Mouse (Mus musculus) kidney, postnatal 36 days (tissue): ENCODE data around the gene Trim66.

Experiments used
- DNase-seq, 2 experiments: peaks; one replicate each; pipeline ENCODE4 v3.0.0; 2021 to 2022; ENCODE audit warnings: mixed read lengths in 2 of 2

Trim66 gene

GRCm38 (mm10) chr7:109519936-109520335, 12.0 kb upstream of the Trim66 start:
- DNase-seq = peak in 1 of 2 experiments; percentile 12

GRCm38 (mm10) chr7:109518838-109519696, 11.1 kb upstream of the Trim66 start, which contains the start of gene Rpl27a:
TSS of gene Rpl27a (plus strand) at chr7:109519147.
- peak; percentile 98 to 99 for DNase-seq

GRCm38 (mm10) chr7:109518036-109518681, 10.2 kb upstream of the Trim66 start:
- peak in 1 of 2 experiments; percentile 14 for DNase-seq

- no peak for DNase-seq
Observed at GRCm38 (mm10) chr7:109516500-109516899, 8.6 kb upstream of the Trim66 start.

GRCm38 (mm10) chr7:109511838-109512237, 3.9 kb upstream of the Trim66 start:
- no peak for DNase-seq

GRCm38 (mm10) chr7:109510799-109511198, 2.9 kb upstream of the Trim66 start:
- peak in 1 of 2 experiments; percentile 22 for DNase-seq

GRCm38 (mm10) chr7:109507572-109507971, 362 bp downstream of the Trim66 start:
- no peak for DNase-seq

- DNase-seq = no peak
Observed at GRCm38 (mm10) chr7:109507119-109507518, 815 bp downstream of the Trim66 start.

GRCm38 (mm10) chr7:109497507-109497906, 10.4 kb downstream of the Trim66 start:
- DNase-seq = no peak

GRCm38 (mm10) chr7:109493319-109494316, 14.3 kb downstream of the Trim66 start:
- DNase-seq = peak in 1 of 2 experiments; percentile 4

- DNase-seq = no peak
Observed at GRCm38 (mm10) chr7:109492616-109493318, 15.2 kb downstream of the Trim66 start.

GRCm38 (mm10) chr7:109484221-109484620, 23.7 kb downstream of the Trim66 start:
- DNase-seq = no peak

GRCm38 (mm10) chr7:109480765-109481197, 27.2 kb downstream of the Trim66 start:
- peak; percentile 2 to 30 for DNase-seq

GRCm38 (mm10) chr7:109477926-109478325, 30.0 kb downstream of the Trim66 start:
- no peak for DNase-seq

- no peak for DNase-seq
Observed at GRCm38 (mm10) chr7:109470700-109471099, 37.2 kb downstream of the Trim66 start.

GRCm38 (mm10) chr7:109468262-109468701, 39.7 kb downstream of the Trim66 start:
- peak; percentile 2 to 6 for DNase-seq

GRCm38 (mm10) chr7:109467591-109467990, 40.3 kb downstream of the Trim66 start:
- no peak for DNase-seq

GRCm38 (mm10) chr7:109460698-109461097, 47.2 kb downstream of the Trim66 start:
- no peak for DNase-seq

- no peak for DNase-seq
Observed at GRCm38 (mm10) chr7:109456563-109456962, 51.4 kb downstream of the Trim66 start.

GRCm38 (mm10) chr7:109455748-109456147, 52.2 kb downstream of the Trim66 start:
- no peak for DNase-seq

GRCm38 (mm10) chr7:109454856-109455255, 53.1 kb downstream of the Trim66 start:
- DNase-seq = no peak

- DNase-seq = no peak
Observed at GRCm38 (mm10) chr7:109448060-109448459, 59.9 kb downstream of the Trim66 start.
